Mouse (Mus musculus): ENCODE measurements at regions not wholly inside any gene's neighbourhood (a gene's known extent, or its start where the extent isn't known, plus 50 kb on each side); places are given as distances from the start of the nearest gene placed in this dataset.

DNA sequence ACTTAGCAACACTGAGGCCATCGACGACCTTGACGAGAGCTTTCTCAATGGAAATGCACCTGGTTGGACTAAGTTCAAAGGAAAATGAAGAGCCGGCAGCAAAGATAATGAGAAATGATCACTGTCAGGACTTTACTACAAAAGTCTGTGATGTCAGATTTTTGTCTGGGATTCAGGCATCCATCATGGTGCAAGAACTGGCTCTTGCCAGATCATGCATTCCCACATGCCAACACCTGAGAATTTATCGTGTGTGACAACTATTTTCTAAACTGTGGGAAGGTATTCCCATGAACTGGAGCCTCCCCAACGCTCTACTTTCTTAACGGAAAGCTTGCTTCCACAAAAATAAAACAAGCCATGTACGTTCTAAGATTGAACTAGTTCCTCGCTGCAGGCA lies 58.1 kb downstream of the Irx6 start:
- intact Hi-C loops (cut with DNase I) = no loop called here
- Histone ChIP-seq H3K4me3 (no peak overlapping the region), H3K27ac (no peak overlapping the region)
- TF ChIP-seq CTCF (IDR thresholded peaks at IDR 0.05) = no peak
- DNase-seq (ENCODE audit: extremely low spot score in 1 of 2, low spot score in 2 of 2) = no peak

DNA sequence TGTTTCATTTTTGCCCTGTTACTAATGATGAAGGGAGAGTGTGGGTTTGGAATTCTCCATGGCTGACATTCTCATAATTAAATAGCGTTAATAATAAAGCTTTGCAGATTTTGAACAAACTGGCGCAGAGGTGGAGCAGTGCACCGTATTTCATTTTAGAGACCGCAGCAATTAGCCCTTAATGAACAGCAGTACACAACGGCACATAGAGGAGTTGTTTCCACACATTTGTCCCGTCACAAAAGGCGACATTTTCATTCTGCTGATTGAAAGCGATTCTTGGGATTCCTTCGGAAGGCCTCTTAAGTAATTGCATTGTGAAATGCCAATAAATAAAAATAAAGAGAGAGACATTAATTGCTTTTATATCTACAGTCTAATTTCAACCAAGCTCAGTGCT lies 61.6 kb downstream of the Irx6 start:
- no peak for TF ChIP-seq CTCF (IDR thresholded peaks at IDR 0.05)
- intact Hi-C loops (cut with DNase I) = no loop called here
- no peak overlapping the region for H3K27ac ChIP-seq
- no peak for DNase-seq (ENCODE audit: extremely low spot score in 1 of 2, low spot score in 2 of 2)
- H3K4me3 ChIP-seq = no peak overlapping the region

DNA sequence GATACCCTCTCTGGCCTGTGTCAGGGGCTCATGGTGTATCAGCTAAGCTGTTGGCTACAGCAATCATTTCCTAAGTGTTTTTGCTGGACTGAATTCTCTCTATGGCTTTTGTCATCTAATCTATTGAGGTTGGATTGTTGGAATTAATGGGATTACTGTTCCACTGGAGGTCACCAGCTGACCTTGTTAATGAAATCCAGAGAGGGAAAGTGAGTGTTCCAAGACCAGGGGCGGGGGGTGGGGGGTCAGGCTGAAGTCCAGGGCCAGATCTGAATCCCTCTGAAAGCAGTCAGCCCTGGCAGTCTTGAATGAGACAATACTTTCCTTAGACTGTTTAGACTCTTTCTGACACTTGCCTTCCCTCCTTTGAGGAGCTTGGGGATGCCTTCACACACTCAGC lies 64.0 kb downstream of the Irx6 start:
- no peak for TF ChIP-seq CTCF (IDR thresholded peaks at IDR 0.05)

DNA sequence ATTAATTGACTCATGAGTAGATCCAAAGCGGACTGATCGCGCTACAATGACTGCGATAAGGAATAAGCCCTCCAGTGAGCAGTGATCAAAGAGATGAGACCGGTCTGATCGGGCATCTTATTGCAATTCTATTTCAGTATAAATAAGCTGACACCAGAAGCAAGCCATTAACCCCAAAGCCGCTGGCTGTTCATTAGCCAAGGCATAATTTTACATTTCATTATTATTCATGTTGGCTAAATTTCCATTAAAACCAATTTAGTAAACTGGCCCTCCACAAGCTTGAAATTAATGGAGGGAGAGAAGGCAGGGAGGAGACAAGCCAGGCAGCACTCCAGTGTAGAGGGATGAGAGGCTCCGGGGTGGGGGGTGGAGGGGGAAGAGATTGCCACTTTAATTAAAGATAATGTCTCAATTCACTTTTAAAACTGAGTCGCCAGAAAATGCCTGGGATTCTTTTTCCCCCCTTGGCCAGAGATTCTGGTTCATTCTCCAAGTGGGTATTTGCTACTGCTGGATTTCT lies 66.3 kb downstream of the Irx6 start:
- intact Hi-C loops (cut with DNase I) = no loop called here
- DNase-seq (ENCODE audit: extremely low spot score in 1 of 2, low spot score in 2 of 2) = no peak
- Histone ChIP-seq H3K27ac (no peak overlapping the region), H3K4me3 (no peak overlapping the region)
- TF ChIP-seq CTCF (IDR thresholded peaks at IDR 0.05) = no peak

More for the DNA sequence above, 64.0 kb downstream of the Irx6 start:
- intact Hi-C loops (cut with DNase I) = no loop called here
- no peak for DNase-seq (ENCODE audit: extremely low spot score in 1 of 2, low spot score in 2 of 2)
- no peak overlapping the region for H3K27ac ChIP-seq
- H3K4me3 ChIP-seq = no peak overlapping the region

DNA sequence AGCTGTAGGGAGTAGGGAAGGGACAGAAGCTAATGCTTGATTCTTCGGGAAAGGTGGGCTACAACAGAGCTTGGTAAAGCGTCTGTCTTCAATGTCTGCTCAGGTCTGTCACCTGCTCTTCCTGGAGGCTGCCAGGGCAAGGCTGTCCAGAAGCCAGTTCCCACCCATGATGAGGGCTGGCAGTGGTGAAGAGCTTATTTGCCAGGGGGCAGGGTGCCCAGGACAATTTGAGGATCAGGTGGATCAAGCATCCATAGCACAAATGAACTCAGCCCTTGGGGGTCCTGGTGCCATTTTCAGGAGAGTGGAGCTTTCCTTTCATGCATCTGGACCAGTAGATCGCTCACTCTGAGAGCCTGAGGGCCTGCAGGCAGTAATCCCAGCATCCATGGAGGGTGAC lies 67.7 kb downstream of the Irx6 start:
- no peak for DNase-seq (ENCODE audit: extremely low spot score in 1 of 2, low spot score in 2 of 2)
- no peak for TF ChIP-seq CTCF (IDR thresholded peaks at IDR 0.05)
- Histone ChIP-seq H3K27ac (no peak overlapping the region), H3K4me3 (no peak overlapping the region)
- intact Hi-C loops (cut with DNase I) = no loop called here

DNA sequence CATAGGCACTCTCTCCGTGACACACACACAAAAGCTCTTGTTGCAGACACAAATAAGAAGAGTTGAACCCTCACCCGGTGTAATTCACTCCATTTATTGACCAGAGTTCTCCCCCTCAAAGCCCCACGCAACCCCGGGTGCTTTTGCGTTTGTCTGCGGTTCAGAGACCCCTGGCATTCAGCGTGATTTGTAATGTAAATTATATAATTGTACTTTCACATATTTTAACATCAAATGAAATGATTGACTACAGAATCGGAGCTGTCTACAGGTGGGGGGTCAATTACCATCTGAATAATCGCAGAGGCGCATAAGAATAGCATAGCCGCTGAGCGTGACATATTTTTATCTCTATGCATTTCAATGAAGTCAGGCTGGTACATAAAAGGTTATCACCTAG lies 69.0 kb downstream of the Irx6 start:
- Histone ChIP-seq H3K27ac (no peak overlapping the region), H3K4me3 (no peak overlapping the region)
- intact Hi-C loops (cut with DNase I) = no loop called here
- no peak for DNase-seq (ENCODE audit: extremely low spot score in 1 of 2, low spot score in 2 of 2)
- TF ChIP-seq CTCF (IDR thresholded peaks at IDR 0.05) = no peak

DNA sequence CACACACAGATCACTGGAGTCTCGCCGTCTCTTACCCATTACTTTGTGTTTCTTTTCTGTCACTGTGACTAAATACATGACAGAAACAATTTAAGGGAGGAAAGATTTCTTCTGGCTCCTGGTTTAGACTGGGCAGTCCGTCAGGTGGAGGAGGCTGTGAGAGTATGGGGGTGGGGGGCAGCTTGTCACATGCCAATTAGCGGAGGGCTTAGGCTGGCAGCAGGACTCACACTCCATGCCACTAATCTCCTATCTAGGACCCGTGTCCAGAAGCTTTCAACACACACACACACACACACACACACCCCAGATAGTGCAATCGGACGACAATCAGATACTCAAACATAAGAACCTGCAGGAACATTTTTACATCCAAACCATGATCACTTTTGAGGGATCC lies 73.0 kb downstream of the Irx6 start:
- TF ChIP-seq CTCF (IDR thresholded peaks at IDR 0.05) = no peak
- no peak for DNase-seq (ENCODE audit: extremely low spot score in 1 of 2, low spot score in 2 of 2)
- no peak overlapping the region for H3K27ac ChIP-seq
- H3K4me3 ChIP-seq = no peak overlapping the region
- intact Hi-C loops (cut with DNase I) = no loop called here

DNA sequence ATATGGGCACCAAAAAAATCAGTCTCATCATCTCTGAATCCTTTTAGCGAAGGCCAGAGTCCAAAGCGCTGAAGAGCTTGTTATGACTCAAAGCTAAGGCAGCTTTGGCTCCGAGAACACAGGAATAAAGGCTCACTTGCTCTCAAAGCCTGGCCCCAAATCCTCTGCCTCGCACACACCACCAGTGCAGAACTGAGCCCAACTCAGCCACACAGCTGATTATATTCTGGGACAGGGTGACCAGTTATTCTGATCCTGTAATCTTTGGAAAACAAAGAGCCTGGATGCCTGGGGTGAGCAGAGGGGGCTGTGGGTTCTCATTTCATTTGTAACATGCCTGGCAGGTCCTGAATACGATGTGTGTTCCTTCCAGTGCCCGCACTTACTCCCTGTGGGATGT lies 73.9 kb downstream of the Irx6 start:
- intact Hi-C loops (cut with DNase I) = no loop called here
- H3K4me3 ChIP-seq = no peak overlapping the region
- no peak for DNase-seq (ENCODE audit: extremely low spot score in 1 of 2, low spot score in 2 of 2)
- TF ChIP-seq CTCF (IDR thresholded peaks at IDR 0.05) = no peak
- H3K27ac ChIP-seq = no peak overlapping the region

DNA sequence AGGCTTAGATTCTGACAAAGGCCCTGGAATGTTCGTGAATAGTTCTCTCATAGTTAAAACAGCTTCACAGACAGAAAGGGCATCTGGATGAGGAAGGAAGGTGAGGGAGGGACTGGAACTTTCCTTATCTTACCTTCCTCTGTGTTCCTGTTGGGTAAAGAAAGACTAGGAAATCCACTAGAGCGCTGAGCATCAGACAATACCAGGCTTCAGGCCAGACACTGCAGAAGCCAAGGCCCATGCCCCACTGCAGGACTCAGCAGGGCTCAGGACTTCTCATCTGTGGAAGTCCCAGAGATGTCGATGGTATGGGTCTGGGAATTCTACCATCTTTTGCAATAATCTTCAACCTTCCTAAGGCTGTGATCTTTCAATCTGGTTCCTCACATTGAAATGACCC lies 67.2 kb upstream of the Mmp2 start:
- TF ChIP-seq CTCF (IDR thresholded peaks at IDR 0.05) = no peak
- Histone ChIP-seq H3K4me3 (no peak overlapping the region), H3K27ac (no peak overlapping the region)
- intact Hi-C loops (cut with DNase I) = no loop called here
- no peak for DNase-seq (ENCODE audit: extremely low spot score in 1 of 2, low spot score in 2 of 2)

DNA sequence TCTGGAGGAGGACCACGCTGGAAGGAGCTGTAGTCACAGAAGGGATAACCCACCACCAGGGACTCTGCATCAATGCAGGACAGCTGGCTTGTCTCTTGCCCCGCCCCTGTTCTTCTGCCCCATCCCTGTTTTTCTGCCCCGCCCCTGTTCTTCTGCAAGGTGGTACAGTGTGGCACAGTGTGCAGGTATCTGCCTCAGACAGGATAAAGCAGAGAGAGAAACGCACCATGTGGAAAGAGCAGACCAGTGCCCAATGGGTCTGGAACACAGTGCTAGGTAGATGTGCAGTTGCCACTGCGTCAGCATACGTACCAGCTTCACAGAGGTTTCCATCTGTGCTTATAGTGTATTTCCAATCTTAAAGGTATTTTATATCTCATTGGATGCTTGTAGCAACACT lies 66.2 kb upstream of the Mmp2 start:
- no peak overlapping the region for H3K4me3 ChIP-seq
- no peak overlapping the region for H3K27ac ChIP-seq
- DNase-seq (ENCODE audit: extremely low spot score in 1 of 2, low spot score in 2 of 2) = no peak
- no peak for TF ChIP-seq CTCF (IDR thresholded peaks at IDR 0.05)
- intact Hi-C loops (cut with DNase I) = no loop called here

DNA sequence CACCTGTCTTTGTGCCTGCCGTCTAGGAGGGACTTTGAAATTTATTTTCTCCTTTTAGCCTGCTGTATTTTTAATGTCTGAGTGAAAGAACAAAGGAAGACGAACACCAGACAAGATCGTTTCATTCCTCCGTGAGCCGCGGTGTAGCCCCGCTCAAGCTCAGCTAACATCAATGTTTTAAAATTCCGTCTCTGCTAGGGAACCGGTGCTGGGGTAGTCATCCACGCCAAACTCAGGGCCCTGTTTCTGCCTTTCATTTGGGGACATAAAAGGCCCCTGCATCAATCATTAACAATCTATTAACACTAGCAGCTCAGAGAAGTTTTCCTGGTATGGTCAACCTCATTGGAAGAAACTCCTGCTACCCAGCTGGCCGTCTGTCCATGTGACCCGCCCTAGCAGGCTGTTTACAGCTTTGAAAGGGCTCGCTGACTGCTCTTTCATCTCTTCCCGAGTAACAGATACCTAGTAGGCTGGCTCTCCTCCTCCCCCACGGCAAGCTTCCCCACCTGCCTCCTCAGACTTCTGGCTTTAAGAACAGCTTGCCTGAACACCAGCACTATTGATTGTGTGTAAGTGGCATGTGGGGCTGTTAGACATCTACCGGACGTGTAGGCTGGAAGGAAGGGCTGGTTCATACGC lies 65.0 kb upstream of the Mmp2 start:
- H3K27ac ChIP-seq = no peak overlapping the region
- no peak for TF ChIP-seq CTCF (IDR thresholded peaks at IDR 0.05)
- H3K4me3 ChIP-seq = no peak overlapping the region
- DNase-seq (ENCODE audit: extremely low spot score in 1 of 2, low spot score in 2 of 2) = no peak
- intact Hi-C loops (cut with DNase I) = no loop called here

DNA sequence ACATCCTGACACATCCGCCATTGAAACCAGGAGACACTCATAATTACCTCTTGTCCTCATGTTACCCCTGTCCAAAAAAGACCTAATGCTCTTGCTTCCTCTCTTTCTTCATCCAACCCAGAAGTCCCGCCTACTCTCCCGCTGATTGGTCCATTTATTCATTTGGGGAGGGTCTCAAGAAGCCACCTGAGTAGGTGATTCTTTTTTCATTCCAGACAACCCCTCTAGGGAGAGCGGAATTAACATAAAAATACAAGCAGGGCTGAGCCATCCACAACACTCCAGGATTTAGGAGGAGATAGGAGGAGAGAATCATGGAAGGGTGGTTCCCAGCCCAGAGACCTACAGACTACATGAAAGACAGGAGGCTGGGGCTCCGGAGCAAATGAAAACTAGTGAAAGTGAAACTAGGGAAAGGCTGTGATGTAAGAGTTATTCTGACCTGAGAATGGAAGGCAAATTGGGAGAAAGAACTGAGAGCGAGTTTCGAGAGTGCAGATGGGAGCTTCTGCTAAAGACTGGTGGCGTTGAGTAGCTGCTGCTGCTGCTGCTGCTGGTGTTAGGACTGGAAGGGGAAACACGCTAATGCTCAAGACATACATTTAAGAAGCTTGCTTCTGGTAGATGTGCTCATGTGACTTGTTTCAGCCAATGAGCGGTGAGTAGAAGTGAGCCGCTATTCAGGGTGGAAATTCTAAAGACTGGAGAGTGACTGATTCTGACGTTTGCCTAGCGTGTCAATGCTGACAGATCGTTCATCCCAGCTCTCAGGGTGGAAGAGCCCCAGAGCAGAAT lies 55.0 kb upstream of the Mmp2 start:
- Histone ChIP-seq H3K4me3 (peak overlapping the region; percentile 23), H3K27ac (no peak overlapping the region)
- TF ChIP-seq CTCF (IDR thresholded peaks at IDR 0.05) = no peak
- intact Hi-C loops (cut with DNase I) = no loop called here
- DNase-seq (ENCODE audit: extremely low spot score in 1 of 2, low spot score in 2 of 2) = no peak

DNA sequence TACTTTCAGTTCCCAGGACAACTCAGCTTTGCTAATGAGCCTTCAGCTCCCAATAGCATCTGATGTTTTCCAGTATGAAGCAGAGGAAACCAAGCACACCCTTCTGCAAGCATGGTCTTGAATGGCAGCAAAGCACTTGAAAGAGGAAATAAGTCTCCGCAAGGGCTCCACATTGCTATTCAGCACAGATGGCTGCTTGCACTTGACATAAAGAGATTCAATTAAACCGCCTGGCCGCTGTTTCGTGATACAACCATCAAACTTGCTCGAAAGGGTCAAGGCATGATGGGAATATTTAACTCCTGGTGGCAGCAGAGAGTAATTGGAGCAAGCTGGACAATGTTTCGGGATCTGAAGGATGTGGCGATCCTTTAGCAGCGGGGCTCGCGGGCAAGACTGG lies 54.3 kb upstream of the Mmp2 start:
- Histone ChIP-seq H3K4me3 (no peak overlapping the region), H3K27ac (no peak overlapping the region)
- no peak for DNase-seq (ENCODE audit: extremely low spot score in 1 of 2, low spot score in 2 of 2)
- intact Hi-C loops (cut with DNase I) = no loop called here
- TF ChIP-seq CTCF (IDR thresholded peaks at IDR 0.05) = peak; percentile 2; the same call in 1 of the 2 replicates
